Mouse (Mus musculus): Measurements from ENCODE around the gene Hunk. TPM values are rescaled to one million over a fixed set of nuclear protein-coding genes. Genes with fewer than 3 reads are reported as not detected.

Gene Hunk
- polyA plus RNA-seq, 1 experiment from 2014 or later = 11.1 TPM

DNA sequence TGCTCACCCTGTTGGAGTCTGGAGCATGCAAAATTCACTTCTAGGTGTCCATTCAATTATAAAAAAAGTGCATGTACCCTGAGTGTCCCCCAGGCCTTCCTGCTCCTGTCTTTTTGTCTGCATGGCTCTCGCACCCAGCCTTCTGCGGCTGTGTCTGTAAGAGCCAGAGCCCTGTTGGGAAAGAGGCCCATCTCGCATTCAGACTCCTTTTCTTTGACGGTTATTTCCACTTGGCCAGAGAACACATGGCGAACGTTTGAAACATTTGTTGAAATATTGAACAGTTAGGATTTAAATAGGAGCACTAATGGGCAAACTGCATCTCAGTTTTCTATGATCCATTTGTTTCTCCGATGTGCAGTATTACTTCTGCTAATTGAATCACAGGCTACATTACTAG, 99.3 kb downstream of the Hunk start:
- H3K27ac ChIP-seq = no peak overlapping the region
- H3K36me3 ChIP-seq (ENCODE audit: poor library complexity, severe bottlenecking) = peaks cover 92% of the 10 kb centered on the region
- H3K9ac ChIP-seq = no peak overlapping the region
- H3K27me3 ChIP-seq = no peaks in the 10 kb centered on the region
- H3K9me3 ChIP-seq (replicated peaks) = no peaks in the 10 kb centered on the region
- ATAC-seq = peak; percentile 48; the same call in 1 of the 2 replicates
- WGBS = 69% methylated on average over 7 of the region's 7 CpGs
- H3K4me2 ChIP-seq = no peak overlapping the region
- H3K4me3 ChIP-seq = no peak overlapping the region
- peaks cover 6% of the 10 kb centered on the region; the same call in 1 of the 2 replicates for H3K4me1 ChIP-seq

GRCm38 (mm10) chr16:90485599-90485998, 99.8 kb downstream of the Hunk start:
- Histone ChIP-seq H3K9ac (no peak overlapping the region), H3K4me3 (no peak overlapping the region), H3K4me2 (no peak overlapping the region), H3K27ac (no peak overlapping the region), H3K27me3 (no peaks in the 10 kb centered on the region), H3K36me3 (ENCODE audit: poor library complexity, severe bottlenecking) (peaks cover 89% of the 10 kb centered on the region), H3K4me1 (peaks cover 6% of the 10 kb centered on the region), H3K9me3 (replicated peaks) (no peaks in the 10 kb centered on the region)
- WGBS = 88% methylated on average over 4 of the region's 4 CpGs
- peak; percentile 13; the same call in 1 of the 2 replicates for ATAC-seq

DNA sequence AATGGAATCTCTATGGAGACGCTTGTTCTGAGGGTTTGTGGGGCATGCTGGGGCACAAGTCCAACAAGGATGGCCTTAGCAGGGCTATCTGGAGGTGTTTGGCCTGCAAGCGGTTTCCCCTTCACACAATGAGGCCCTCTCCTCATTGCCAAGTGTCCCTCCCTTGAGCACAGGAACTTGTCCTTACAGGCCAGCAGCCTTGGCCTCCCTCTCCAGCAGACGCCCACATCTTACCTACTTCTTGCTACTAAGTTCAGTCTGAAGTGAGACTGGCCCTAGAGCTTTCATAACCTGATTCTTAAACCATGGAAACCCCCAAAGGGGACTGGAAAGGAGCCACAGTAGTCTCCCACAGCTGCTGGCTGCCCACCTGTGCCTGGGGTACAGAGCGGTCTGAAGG, 104.3 kb downstream of the Hunk start:
- H3K36me3 ChIP-seq (ENCODE audit: poor library complexity, severe bottlenecking) = peaks cover 73% of the 10 kb centered on the region

GRCm38 (mm10) chr16:90491898-90492499, 106.2 kb downstream of the Hunk start:
- H3K36me3 ChIP-seq (ENCODE audit: poor library complexity, severe bottlenecking) = peaks cover 75% of the 10 kb centered on the region
- peak overlapping the region; percentile 69 for H3K27ac ChIP-seq
- no peak overlapping the region for H3K4me3 ChIP-seq
- H3K9ac ChIP-seq = 0 out of 2 replicates have a peak overlapping the region, but pooled peaks have one; percentile 46
- H3K9me3 ChIP-seq (replicated peaks) = no peaks in the 10 kb centered on the region
- H3K27me3 ChIP-seq = no peaks in the 10 kb centered on the region
- 10% methylated on average over 5 of the region's 5 CpGs for WGBS
- peak; percentile 69; the same call in 1 of the 2 replicates for ATAC-seq
- H3K4me2 ChIP-seq = no peak overlapping the region
- H3K4me1 ChIP-seq = peaks cover 25% of the 10 kb centered on the region

More for the DNA sequence above, 104.3 kb downstream of the Hunk start:
- H3K4me1 ChIP-seq = peaks cover 18% of the 10 kb centered on the region
- no peak overlapping the region for H3K4me3 ChIP-seq
- H3K9ac ChIP-seq = no peak overlapping the region
- no peaks in the 10 kb centered on the region for H3K9me3 ChIP-seq (replicated peaks)
- H3K27me3 ChIP-seq = no peaks in the 10 kb centered on the region
- H3K4me2 ChIP-seq = no peak overlapping the region
- H3K27ac ChIP-seq = peak overlapping the region; percentile 14; the same call in 1 of the 2 replicates
- no peak for ATAC-seq
- 80% methylated on average over 4 of the region's 4 CpGs for WGBS

DNA sequence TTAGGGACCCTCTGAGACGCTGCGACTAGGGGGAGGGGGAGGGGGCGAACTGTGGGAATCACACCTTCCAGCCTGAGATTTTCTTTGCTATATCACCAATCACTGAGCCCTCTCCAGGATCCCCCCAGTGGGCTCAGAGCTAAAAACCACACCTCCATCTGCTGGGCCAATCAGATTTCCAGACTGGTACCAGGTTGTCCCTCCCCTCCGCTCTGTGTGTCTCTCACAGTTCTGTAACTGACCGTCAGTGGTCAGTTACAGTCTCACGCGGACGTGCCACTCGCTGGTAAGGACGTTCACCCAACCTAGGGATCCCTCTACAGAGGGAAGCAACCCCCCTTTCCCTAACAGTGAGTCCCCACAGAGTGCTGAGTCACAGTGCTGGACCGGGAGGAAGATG, 111.1 kb downstream of the Hunk start:
- 41% methylated on average over 11 of the region's 11 CpGs for WGBS
- peaks cover 66% of the 10 kb centered on the region for H3K36me3 ChIP-seq (ENCODE audit: poor library complexity, severe bottlenecking)
- H3K9ac ChIP-seq = no peak overlapping the region
- peak overlapping the region; percentile 4; the same call in 1 of the 2 replicates for H3K4me2 ChIP-seq
- no peaks in the 10 kb centered on the region for H3K9me3 ChIP-seq (replicated peaks)
- peaks cover 18% of the 10 kb centered on the region for H3K4me1 ChIP-seq
- H3K27me3 ChIP-seq = no peaks in the 10 kb centered on the region
- peak; percentile 19; the same call in 1 of the 2 replicates for ATAC-seq
- H3K4me3 ChIP-seq = no peak overlapping the region
- no peak overlapping the region for H3K27ac ChIP-seq

DNA sequence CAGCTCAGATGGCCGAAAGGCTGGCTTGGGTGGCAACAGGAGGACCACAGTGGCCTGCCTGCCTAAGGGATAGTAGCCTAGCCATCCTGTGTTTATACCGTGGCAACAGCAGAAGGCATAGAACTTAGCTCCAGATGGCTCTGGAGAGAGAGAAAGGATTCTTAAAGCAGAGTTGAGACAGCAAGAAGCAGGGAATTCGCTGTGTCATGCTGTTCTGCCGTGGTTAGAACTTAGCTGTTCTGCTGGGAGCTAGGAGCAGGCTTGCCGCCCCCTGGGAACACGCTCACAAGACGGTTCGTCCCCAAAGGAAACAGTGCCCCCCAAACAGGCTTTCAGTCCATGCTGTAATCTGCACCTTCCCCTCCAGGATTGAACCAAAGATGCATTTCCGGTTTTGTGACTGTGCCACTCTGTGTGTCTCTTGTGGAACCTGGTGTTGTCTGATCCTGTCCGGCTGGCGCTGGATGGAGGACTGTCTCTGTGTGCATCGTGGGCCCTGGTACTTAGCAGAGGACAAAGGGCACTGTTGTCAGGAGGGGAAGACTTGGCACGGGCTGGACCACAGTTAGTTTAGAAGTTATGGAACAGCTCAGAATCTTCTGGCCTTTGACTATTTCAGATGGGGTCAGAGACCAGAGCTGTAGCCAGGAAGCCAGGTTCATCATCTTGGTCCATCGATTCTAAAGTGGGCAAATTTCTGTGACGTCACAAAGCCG, 112.1 kb downstream of the Hunk start:
- no peaks in the 10 kb centered on the region for H3K9me3 ChIP-seq (replicated peaks)
- ATAC-seq = no peak
- 86% methylated on average over 16 of the region's 16 CpGs for WGBS

DNA sequence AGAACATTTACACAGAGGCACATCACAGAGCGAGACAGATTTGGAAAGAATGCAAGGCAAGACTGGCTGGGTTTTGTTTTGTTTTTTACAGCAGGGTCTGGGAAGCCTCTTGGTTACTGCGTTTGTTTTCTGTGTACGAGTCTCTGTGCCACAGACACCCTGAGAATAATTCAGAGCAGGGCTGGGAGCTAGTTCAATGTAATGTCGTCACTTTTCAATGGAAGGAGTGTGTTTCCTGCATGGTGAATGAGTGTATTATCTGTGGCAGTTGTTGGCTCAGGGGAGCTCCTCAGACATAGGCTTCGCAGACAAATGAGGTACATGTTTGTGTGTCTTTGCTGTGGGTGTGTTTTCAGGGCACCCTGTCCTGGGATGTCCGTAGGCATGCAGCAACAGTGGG, 115.0 kb downstream of the Hunk start:
- Histone ChIP-seq H3K36me3 (ENCODE audit: poor library complexity, severe bottlenecking) (peaks cover 35% of the 10 kb centered on the region), H3K27ac (0 out of 2 replicates have a peak overlapping the region, but pooled peaks have one; percentile 14)

More for the DNA sequence above, 112.1 kb downstream of the Hunk start:
- Histone ChIP-seq H3K4me3 (no peak overlapping the region), H3K4me1 (peaks cover 12% of the 10 kb centered on the region; the same call in 1 of the 2 replicates), H3K36me3 (ENCODE audit: poor library complexity, severe bottlenecking) (peaks cover 61% of the 10 kb centered on the region), H3K9ac (no peak overlapping the region), H3K27ac (no peak overlapping the region), H3K4me2 (no peak overlapping the region), H3K27me3 (no peaks in the 10 kb centered on the region)

GRCm38 (mm10) chr16:90505252-90505651, 119.4 kb downstream of the Hunk start:
- whole genome bisulfite sequencing = 83% methylated on average over 10 of the region's 10 CpGs
- no peaks in the 10 kb centered on the region for H3K27me3 ChIP-seq
- no peaks in the 10 kb centered on the region for H3K9me3 ChIP-seq (replicated peaks)
- H3K4me2 ChIP-seq = no peak overlapping the region
- H3K4me3 ChIP-seq = no peak overlapping the region
- H3K27ac ChIP-seq = no peak overlapping the region
- H3K4me1 ChIP-seq = 0 out of 2 replicates have a peak, but pooled peaks cover 4% of the 10 kb centered on the region
- peaks cover 2% of the 10 kb centered on the region for H3K36me3 ChIP-seq (ENCODE audit: poor library complexity, severe bottlenecking)
- no peak for ATAC-seq
- H3K9ac ChIP-seq = no peak overlapping the region

More for the DNA sequence above, 115.0 kb downstream of the Hunk start:
- Histone ChIP-seq H3K4me3 (no peak overlapping the region), H3K4me2 (no peak overlapping the region), H3K4me1 (peaks cover 16% of the 10 kb centered on the region; the same call in 1 of the 2 replicates), H3K27me3 (no peaks in the 10 kb centered on the region), H3K9me3 (replicated peaks) (no peaks in the 10 kb centered on the region), H3K9ac (no peak overlapping the region)
- ATAC-seq = no peak
- 76% methylated on average over 6 of the region's 6 CpGs for WGBS

- Histone ChIP-seq H3K27me3 (no peaks in the 10 kb centered on the region), H3K27ac (no peak overlapping the region), H3K9me3 (replicated peaks) (no peaks in the 10 kb centered on the region), H3K4me3 (no peak overlapping the region), H3K9ac (no peak overlapping the region), H3K4me2 (no peak overlapping the region), H3K4me1 (0 out of 2 replicates have a peak, but pooled peaks cover 4% of the 10 kb centered on the region), H3K36me3 (ENCODE audit: poor library complexity, severe bottlenecking) (no peaks in the 10 kb centered on the region; the same call in 1 of the 2 replicates)
- WGBS = 97% methylated on average over 2 of the region's 2 CpGs
- ATAC-seq = no peak
Measured at GRCm38 (mm10) chr16:90505680-90506079, 119.9 kb downstream of the Hunk start.

- Histone ChIP-seq H3K27ac (no peak overlapping the region), H3K4me3 (no peak overlapping the region), H3K36me3 (ENCODE audit: poor library complexity, severe bottlenecking) (no peaks in the 10 kb centered on the region), H3K9ac (no peak overlapping the region), H3K9me3 (replicated peaks) (no peaks in the 10 kb centered on the region), H3K4me1 (no peaks in the 10 kb centered on the region), H3K27me3 (no peaks in the 10 kb centered on the region), H3K4me2 (no peak overlapping the region)
- ATAC-seq = no peak
- 95% methylated on average over 19 of the region's 19 CpGs for WGBS
Measured at GRCm38 (mm10) chr16:90511551-90512296, 125.9 kb downstream of the Hunk start.

- H3K36me3 ChIP-seq (ENCODE audit: poor library complexity, severe bottlenecking) = no peaks in the 10 kb centered on the region
- no peak for ATAC-seq
- no peak overlapping the region for H3K4me3 ChIP-seq
- 83% methylated on average over 9 of the region's 9 CpGs for WGBS
- no peak overlapping the region for H3K4me2 ChIP-seq
- no peaks in the 10 kb centered on the region for H3K9me3 ChIP-seq (replicated peaks)
- no peak overlapping the region for H3K9ac ChIP-seq
- H3K4me1 ChIP-seq = peaks cover 25% of the 10 kb centered on the region
- H3K27me3 ChIP-seq = no peaks in the 10 kb centered on the region
- H3K27ac ChIP-seq = no peak overlapping the region
Measured at GRCm38 (mm10) chr16:90517041-90517440, 131.2 kb downstream of the Hunk start.

- no peaks in the 10 kb centered on the region for H3K36me3 ChIP-seq (ENCODE audit: poor library complexity, severe bottlenecking)
- 56% methylated on average over 8 of the region's 8 CpGs for WGBS
- no peaks in the 10 kb centered on the region for H3K27me3 ChIP-seq
- no peak overlapping the region for H3K4me3 ChIP-seq
- no peak overlapping the region for H3K9ac ChIP-seq
- H3K4me2 ChIP-seq = no peak overlapping the region
- no peaks in the 10 kb centered on the region for H3K9me3 ChIP-seq (replicated peaks)
- H3K27ac ChIP-seq = peak overlapping the region; percentile 49
- H3K4me1 ChIP-seq = peaks cover 32% of the 10 kb centered on the region
- ATAC-seq = peak; percentile 66
Measured at GRCm38 (mm10) chr16:90518232-90518631, 132.4 kb downstream of the Hunk start.
